Mouse (Mus musculus): Measurements from ENCODE around the gene Tlcd1.
A peak's percentile ranks its signal among the peaks of the same experiment; 100 is the strongest.
"Not testable (repeated sequence)": the region's sequence is repeated elsewhere in the genome, so short reads cannot be mapped to it uniquely, and the experiment has no call there.

Tlcd1 gene

GRCm38 (mm10) chr11:78177903-78178858 is 1.7 kb downstream of the Tlcd1 start:
- peak; percentile 99 for DNase-seq

GRCm38 (mm10) chr11:78178859-78179437 is 2.4 kb downstream of the Tlcd1 start:
- DNase-seq = peak; percentile 80

GRCm38 (mm10) chr11:78179438-78179999 is 3.0 kb downstream of the Tlcd1 start:
- no peak for DNase-seq

- no peak for DNase-seq
These were observed 3.7 kb downstream of the Tlcd1 start for GRCm38 (mm10) chr11:78180081-78180761.

- no peak for DNase-seq
These were observed 5.4 kb downstream of the Tlcd1 start for GRCm38 (mm10) chr11:78181830-78182357.

GRCm38 (mm10) chr11:78182450-78182849 is 5.9 kb downstream of the Tlcd1 start:
- DNase-seq = no peak

- DNase-seq = peak; percentile 84
These were observed 6.7 kb downstream of the Tlcd1 start, which contains the start of gene Rpl23a for GRCm38 (mm10) chr11:78182961-78183844. Rpl23a (minus strand) TSS chr11:78183584.

GRCm38 (mm10) chr11:78183884-78184514 is 7.5 kb downstream of the Tlcd1 start:
- no peak for DNase-seq

GRCm38 (mm10) chr11:78184702-78185101 is 8.2 kb downstream of the Tlcd1 start:
- not testable (repeated sequence) for DNase-seq

- DNase-seq = peak; percentile 93
These were observed 12.1 kb downstream of the Tlcd1 start, which contains the start of gene Rab34 for GRCm38 (mm10) chr11:78188331-78189233. Rab34 (plus strand) TSS chr11:78188430.

GRCm38 (mm10) chr11:78189234-78190040 is 12.9 kb downstream of the Tlcd1 start:
- DNase-seq = peak; percentile 93

GRCm38 (mm10) chr11:78190041-78190440 is 13.5 kb downstream of the Tlcd1 start:
- DNase-seq = no peak

GRCm38 (mm10) chr11:78193113-78193512 is 16.6 kb downstream of the Tlcd1 start, which contains the start of gene Proca1:
Proca1 (plus strand) TSS chr11:78193392.
- DNase-seq = peak; percentile 37

GRCm38 (mm10) chr11:78194411-78195100 is 18.0 kb downstream of the Tlcd1 start:
- DNase-seq = peak; percentile 91

- no peak for DNase-seq
These were observed 18.8 kb downstream of the Tlcd1 start for GRCm38 (mm10) chr11:78195101-78195863.

GRCm38 (mm10) chr11:78202372-78202771 is 25.9 kb downstream of the Tlcd1 start:
- no peak for DNase-seq

GRCm38 (mm10) chr11:78204287-78204686 is 27.8 kb downstream of the Tlcd1 start:
- DNase-seq = no peak
